Mouse (Mus musculus) B cell, adult 2 months (primary cell): Measurements from ENCODE around the gene Padi6.
A peak's percentile ranks its signal among the peaks of the same experiment; 100 is the strongest.

Experiments
- DNase-seq, 2 experiments: peaks; one replicate each; pipeline ENCODE4 v3.0.0; 2022

Padi6 gene

GRCm38 (mm10) chr4:140747978-140748377 is 5.5 kb upstream of the Padi6 start:
- no peak for DNase-seq

- peak; percentile 72 to 77 for DNase-seq
Measured at GRCm38 (mm10) chr4:140744654-140745053, 2.2 kb upstream of the Padi6 start.

DNA sequence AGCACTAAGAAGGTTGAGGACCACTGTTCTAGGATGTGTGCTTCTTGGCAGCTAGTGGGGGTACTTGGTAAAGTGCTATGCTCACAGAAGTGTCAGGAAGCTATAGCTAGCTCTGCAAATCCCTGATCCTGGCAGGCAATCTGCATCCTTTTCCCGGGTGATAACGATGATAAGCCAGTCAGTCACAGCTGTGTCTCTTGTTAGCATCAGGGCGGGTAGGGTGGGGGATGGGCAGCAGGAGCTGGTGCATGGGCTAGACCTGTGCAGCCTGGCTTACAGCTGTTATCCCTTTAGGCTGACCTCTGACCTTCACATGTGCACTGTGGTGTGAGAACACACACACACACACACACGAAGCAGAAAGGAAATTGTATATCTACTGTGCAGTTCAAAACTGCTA is 643 bp upstream of the Padi6 start:
- no peak for DNase-seq

DNA sequence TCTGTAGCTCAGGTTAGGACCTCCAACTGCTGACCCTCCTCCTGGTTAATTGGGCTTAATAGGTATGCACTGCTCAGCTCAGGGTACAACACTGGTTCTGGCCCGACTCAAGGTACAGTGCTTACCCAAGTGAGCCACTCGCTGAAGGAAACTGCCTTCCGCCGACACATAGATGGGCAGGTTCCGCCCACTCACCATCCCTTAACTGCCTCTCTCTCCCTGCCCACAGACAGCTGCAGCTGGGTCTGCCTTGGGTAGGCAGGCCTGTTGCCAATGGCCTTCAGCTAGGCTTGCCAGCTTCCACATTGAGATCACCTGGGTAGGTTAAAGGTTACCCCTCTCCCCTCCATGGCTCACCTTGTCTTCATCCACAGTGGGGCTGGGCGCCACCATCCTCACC is 1.0 kb downstream of the Padi6 start:
- DNase-seq, result peak; percentile 28 to 33

DNA sequence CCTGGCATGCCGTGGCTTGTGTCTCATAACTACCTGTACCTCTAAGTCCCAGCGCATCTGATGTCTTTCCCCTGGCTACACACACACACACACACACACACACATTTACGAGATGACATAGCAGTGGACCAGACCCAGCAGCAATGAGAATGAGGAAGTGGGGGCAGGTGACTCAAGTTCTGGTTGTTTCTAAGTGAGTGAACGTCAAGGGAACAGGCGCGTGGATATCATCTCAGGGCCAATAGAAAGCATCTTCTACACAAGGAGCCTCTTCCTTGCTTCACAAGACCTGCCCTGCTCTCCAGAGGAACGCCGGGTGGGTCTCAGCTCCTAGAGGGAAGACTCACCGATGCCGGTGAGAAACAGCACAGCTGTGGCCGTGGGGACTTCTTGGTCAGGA is 1.8 kb downstream of the Padi6 start:
- peak; percentile 59 to 64 for DNase-seq

- no peak for DNase-seq
Measured at GRCm38 (mm10) chr4:140732871-140733270, 9.6 kb downstream of the Padi6 start.

DNA sequence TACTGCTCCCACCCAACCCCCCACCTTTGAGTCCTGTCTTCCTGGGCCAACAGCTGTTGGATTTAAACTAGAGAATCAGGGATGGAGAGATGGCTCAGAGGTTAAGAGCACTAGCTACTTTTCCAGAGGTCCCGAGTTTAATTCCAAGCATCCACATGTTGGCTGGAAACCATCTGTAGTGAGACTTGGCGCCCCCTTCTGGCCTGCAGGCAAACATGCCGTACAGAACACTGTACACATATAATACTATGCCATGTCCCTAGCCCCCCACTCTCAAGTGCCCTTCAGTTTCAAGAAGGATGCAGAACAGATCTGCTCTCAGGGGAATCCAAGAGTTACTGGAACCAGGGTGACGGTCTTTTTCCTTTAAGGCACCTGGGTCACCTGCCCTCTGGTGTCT is 10.8 kb downstream of the Padi6 start:
- DNase-seq, result peak; percentile 30 to 37

DNA sequence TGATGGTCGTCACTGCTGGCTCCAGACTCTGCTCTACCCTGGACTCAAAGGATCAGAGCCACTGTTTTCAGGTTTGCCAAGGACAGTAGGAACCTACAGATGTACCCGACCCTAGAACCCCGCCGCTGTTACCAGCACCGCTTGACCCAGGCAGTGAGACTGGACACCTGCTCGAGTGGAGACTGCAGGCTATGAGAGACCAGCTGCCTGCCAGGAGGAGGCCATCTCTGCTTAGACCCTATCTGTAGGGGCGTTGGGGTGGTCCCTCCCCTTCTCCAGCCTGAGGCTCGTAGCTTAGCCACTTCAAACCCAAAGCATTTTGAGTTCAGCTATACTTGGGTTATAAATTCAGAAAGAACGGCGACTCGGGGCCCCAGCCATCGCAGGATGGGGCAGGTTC is 15.5 kb downstream of the Padi6 start:
- no peak for DNase-seq

GRCm38 (mm10) chr4:140724739-140725138 is 17.7 kb downstream of the Padi6 start:
- DNase-seq, result no peak

GRCm38 (mm10) chr4:140723801-140724200 is 18.6 kb downstream of the Padi6 start:
- DNase-seq, result peak; percentile 58 to 60

DNA sequence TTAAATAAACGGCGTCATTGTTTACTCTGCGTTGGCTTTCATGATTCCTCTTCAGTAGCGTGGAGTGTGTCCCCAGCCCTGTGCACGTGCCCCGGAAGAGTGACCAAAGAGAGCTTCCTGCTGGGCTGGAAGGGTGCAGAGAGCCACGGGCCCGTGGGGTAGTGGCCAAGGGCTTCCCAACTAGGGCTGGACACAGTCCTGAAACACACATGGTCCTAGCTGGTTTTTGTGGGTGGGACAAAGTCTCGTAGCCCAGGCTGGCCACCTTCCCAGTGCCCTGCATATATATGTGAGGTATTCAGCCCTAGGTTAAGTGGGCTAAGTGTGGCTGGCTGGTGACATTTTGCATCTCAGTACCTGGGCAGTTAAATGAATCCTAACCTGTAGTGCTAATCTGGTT is 19.3 kb downstream of the Padi6 start:
- no peak for DNase-seq

- no peak for DNase-seq
Measured at GRCm38 (mm10) chr4:140722710-140723109, 19.7 kb downstream of the Padi6 start.

- no peak for DNase-seq
Measured at GRCm38 (mm10) chr4:140721968-140722490, 20.4 kb downstream of the Padi6 start.

DNA sequence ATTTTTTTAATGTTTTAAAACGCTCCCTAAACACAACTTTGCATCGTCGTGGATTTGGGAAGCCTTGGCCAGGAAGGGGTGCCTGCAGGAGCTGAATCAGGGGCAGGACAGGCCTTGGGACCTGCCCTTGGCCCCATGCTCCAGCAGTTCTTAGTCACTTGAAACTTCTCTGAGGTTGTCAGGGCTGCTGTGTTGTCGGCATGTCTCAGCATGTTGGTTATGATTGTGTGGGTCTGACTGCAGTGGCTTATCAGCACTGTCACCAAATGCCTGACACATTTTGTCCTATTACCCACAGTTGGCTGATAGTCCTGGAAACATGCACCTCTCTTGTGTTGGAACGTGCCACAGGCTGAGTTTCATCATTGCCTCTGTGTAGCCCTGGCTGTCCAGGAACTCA is 22.4 kb downstream of the Padi6 start:
- DNase-seq, result no peak

DNA sequence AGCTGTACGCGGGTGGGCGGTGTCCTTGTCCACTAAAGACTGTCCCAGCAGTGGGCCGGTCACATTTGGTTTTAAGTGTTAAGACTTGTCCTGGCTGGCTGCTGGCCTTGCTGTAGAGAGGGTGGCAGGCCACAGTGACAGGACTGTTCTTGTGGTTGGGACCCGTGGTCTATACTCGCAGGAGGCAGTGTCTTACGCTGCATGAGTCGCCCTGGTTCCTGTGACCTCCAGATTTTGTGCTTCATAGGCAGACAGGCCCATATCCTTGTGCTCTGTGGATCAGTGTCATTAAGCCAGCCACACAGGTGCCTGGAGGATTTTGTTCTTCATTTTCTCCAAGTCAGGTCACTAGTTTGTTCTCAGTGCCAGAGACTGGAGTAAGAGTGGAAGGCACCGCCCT is 24.0 kb downstream of the Padi6 start:
- no peak for DNase-seq

DNA sequence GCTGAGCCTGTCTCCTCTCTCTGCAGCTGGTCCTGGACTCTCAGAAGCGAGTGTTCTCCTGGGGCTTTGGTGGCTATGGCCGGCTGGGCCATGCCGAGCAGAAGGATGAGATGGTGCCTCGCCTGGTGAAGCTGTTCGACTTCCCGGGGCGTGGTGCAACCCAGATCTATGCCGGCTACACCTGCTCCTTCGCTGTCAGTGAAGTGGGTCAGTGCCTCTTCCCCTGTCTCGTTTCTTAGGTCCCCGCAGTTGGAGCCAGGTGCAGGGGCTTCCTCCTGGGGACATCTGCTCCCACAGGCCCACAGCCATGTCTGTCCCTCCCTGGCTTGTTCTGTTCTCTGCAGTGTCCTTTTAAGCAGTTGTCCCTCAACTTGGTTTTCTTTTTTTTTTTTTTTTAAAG is 25.4 kb downstream of the Padi6 start:
- DNase-seq, result no peak

- DNase-seq, result no peak
Measured at GRCm38 (mm10) chr4:140714586-140714985, 27.9 kb downstream of the Padi6 start.

- DNase-seq, result peak; percentile 92
Measured at GRCm38 (mm10) chr4:140713480-140714365, 28.7 kb downstream of the Padi6 start.

GRCm38 (mm10) chr4:140711360-140711759 is 31.1 kb downstream of the Padi6 start:
- DNase-seq, result no peak

DNA sequence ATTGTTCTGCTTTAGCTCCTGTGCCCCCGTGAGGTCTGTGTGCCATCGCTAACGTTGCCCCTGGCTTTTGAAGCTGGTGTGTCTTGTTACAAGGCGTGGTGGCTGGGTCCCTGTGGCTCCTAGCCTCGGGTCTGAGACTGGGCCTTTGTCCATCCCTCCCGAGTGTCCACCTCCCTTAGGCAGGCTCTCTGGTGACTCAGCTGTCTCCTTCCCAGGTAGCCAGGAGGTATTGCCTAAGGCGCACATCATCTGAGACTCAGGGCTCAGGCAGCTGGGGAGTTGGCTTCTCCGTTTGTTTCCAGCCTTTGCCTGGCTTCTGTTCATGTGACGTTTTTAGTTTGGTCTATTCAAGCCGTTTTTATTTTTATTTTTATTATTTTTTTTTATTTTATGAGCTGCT is 31.7 kb downstream of the Padi6 start:
- no peak for DNase-seq

- DNase-seq, result no peak
Measured at GRCm38 (mm10) chr4:140709617-140710016, 32.8 kb downstream of the Padi6 start.

DNA sequence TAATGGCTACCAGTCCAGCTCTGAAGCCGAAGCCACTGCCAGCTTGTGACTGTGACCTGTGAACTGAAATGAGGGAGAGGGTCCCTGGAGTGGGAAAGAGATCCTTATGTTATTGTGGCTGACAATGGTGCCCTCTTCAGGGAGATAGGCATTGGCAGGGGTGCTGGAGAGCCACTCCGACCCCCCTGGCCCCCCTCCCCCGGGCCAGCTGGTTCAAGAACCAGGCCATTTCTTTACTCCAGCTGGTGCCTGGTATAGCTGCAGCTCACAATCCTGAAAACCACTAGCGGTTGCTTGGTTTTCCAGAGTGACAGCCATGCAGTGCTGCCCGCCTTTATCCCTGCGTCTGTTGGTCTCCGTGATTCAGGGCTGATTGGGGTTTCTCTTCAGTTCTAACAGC is 33.3 kb downstream of the Padi6 start:
- DNase-seq, result no peak

GRCm38 (mm10) chr4:140708297-140708927 is 34.0 kb downstream of the Padi6 start:
- no peak for DNase-seq

GRCm38 (mm10) chr4:140707615-140708014 is 34.8 kb downstream of the Padi6 start:
- DNase-seq, result no peak
